Mouse (Mus musculus) forebrain, postnatal 0 days (tissue): ENCODE results near the gene Pla2g6. TPM values are rescaled to one million over a fixed set of nuclear protein-coding genes. Genes with fewer than 3 reads are reported as not detected.

ENCODE experiments used
- ATAC-seq: fragments of 200-750 bp; cut with Nextera tagmentation; 2 replicates; pipeline ENCODE4 v1.8.0; 2017; ENCODE audit warnings: mild to moderate bottlenecking, moderate library complexity
- DNase-seq: peaks from one replicate; pipeline ENCODE4 v3.0.0-alpha.2; 2015
- H3K27ac ChIP-seq: fragments of 300-500 bp; sonication (generic); 2 replicates; pipeline ENCODE4 v1.5.1; 2014; ENCODE audit warnings: low read depth, mild to moderate bottlenecking, antibody characterized with exemption, low read length, moderate library complexity, mixed read lengths
- H3K27me3 ChIP-seq: fragments of 300-500 bp; sonication (generic); 2 replicates; pipeline ENCODE4 v1.6.1; 2014; ENCODE audit warnings: mild to moderate bottlenecking, low read length, mixed read lengths; ENCODE audit not compliant: insufficient read depth
- H3K36me3 ChIP-seq: fragments of 300-500 bp; sonication (generic); 2 replicates; pipeline ENCODE4 v1.6.1; 2014; ENCODE audit warnings: mild to moderate bottlenecking, moderate library complexity; ENCODE audit not compliant: insufficient read depth
- H3K4me1 ChIP-seq: fragments of 300-500 bp; sonication (generic); 2 replicates; pipeline ENCODE4 v1.6.1; 2014; ENCODE audit warnings: antibody characterized with exemption; ENCODE audit not compliant: insufficient read depth
- H3K4me2 ChIP-seq: fragments of 300-500 bp; sonication (generic); 2 replicates; pipeline ENCODE4 v1.6.1; 2014; ENCODE audit warnings: low read depth, mild to moderate bottlenecking, moderate library complexity
- H3K4me3 ChIP-seq: fragments of 300-500 bp; sonication (generic); 2 replicates; pipeline ENCODE4 v1.5.1; 2014; ENCODE audit warnings: low read depth, low read length, mixed read lengths
- H3K9ac ChIP-seq: fragments of 300-500 bp; sonication (generic); 2 replicates; pipeline ENCODE4 v1.6.1; 2014; ENCODE audit warnings: mild to moderate bottlenecking
- H3K9me3 ChIP-seq: fragments of 300-500 bp; sonication (generic); 2 replicates; pipeline ENCODE4 v1.6.1; 2016; ENCODE audit warnings: low read length
- CTCF ChIP-seq: sonication (generic); IDR thresholded peaks from 2 replicates; pipeline ENCODE4 v1.5.1; 2016; ENCODE audit warnings: antibody characterized with exemption, control low read depth, low read depth
- WGBS: fragments of 180-500 bp; shearing (Covaris S2); extraction: QIAGEN DNeasy Blood & Tissue Kit; methylation state at CpG from one replicate; pipeline ENCODE4 v1.1.7; 2014; 5-methylcytosine and 5-hydroxymethylcytosine counted together
- polyA plus RNA-seq: library from polyadenylated mRNA; unstranded; fragments of >200 nt; fragmentation: Nextera tagmentation; extraction: Ambion mirVana; gene quantifications from 2 replicates; pipeline ENCODE4 v1.2.1, GENCODE M21; 2015
- total RNA-seq: library from RNA; depleted of rRNA; stranded (reverse); fragments of >200 nt; gene quantifications from 2 replicates; pipeline ENCODE4 v1.2.3, GENCODE M21; 2014

The Pla2g6 gene
- total and polyA plus RNA-seq, 2 experiments from 2014 or later: 15.2 to 31.1 TPM

DNA sequence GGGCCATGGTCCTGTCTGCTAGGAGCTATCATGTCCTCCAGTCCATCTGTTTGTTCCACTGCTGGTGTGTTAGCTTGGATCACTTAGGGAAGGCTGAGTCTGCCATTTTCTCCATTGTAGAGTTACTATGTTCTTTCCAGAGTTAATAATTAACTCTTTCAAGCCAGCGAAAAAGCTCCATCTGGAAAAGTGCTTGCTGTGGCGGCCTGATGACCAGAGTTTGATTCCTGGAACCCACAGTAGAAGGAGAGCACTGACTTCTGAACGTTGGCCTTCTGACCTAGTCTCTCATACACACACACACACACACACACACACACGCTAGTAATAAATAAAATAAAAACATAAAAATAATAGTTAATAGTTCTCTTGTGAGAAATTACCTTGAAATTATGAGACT is 16.4 kb upstream of the Pla2g6 start:
- no peak for ATAC-seq
- TF ChIP-seq CTCF: no peak

GRCm38 (mm10) chr15:79342641-79343337 is 14.6 kb upstream of the Pla2g6 start:
- DNase-seq (no peak), ATAC-seq (no peak)
- Histone ChIP-seq H3K4me3 (no peak overlapping the region), H3K4me1 (no peaks in the 10 kb centered on the region), H3K27me3 (no peaks in the 10 kb centered on the region), H3K4me2 (no peak overlapping the region), H3K36me3 (no peaks in the 10 kb centered on the region), H3K27ac (no peak overlapping the region), H3K9me3 (no peaks in the 10 kb centered on the region), H3K9ac (no peak overlapping the region)
- no peak for TF ChIP-seq CTCF
- 65% methylated on average over 6 of the region's 6 CpGs for WGBS

More for the DNA sequence above, 16.4 kb upstream of the Pla2g6 start:
- 81% methylated on average over 4 of the region's 4 CpGs for WGBS
- H3K27ac ChIP-seq: no peak overlapping the region
- no peak overlapping the region for H3K4me2 ChIP-seq
- H3K36me3 ChIP-seq: no peaks in the 10 kb centered on the region
- H3K4me3 ChIP-seq: no peak overlapping the region
- no peak overlapping the region for H3K9ac ChIP-seq
- no peaks in the 10 kb centered on the region for H3K4me1 ChIP-seq
- H3K9me3 ChIP-seq: no peaks in the 10 kb centered on the region
- no peak for DNase-seq
- H3K27me3 ChIP-seq: no peaks in the 10 kb centered on the region

GRCm38 (mm10) chr15:79338978-79339377 is 10.8 kb upstream of the Pla2g6 start:
- H3K36me3 ChIP-seq: no peaks in the 10 kb centered on the region
- TF ChIP-seq CTCF: no peak
- WGBS: 71% methylated on average over 5 of the region's 5 CpGs

GRCm38 (mm10) chr15:79335061-79335655 is 7.0 kb upstream of the Pla2g6 start:
- no peak overlapping the region for H3K9ac ChIP-seq
- no peak for TF ChIP-seq CTCF
- H3K4me1 ChIP-seq: no peaks in the 10 kb centered on the region
- H3K9me3 ChIP-seq: no peaks in the 10 kb centered on the region
- H3K4me2 ChIP-seq: no peak overlapping the region
- H3K27ac ChIP-seq: no peak overlapping the region
- 54% methylated on average over 7 of the region's 7 CpGs for WGBS
- no peaks in the 10 kb centered on the region for H3K36me3 ChIP-seq
- H3K4me3 ChIP-seq: no peak overlapping the region
- no peak for ATAC-seq
- H3K27me3 ChIP-seq: no peaks in the 10 kb centered on the region
- DNase-seq: no peak

More at GRCm38 (mm10) chr15:79338978-79339377, 10.8 kb upstream of the Pla2g6 start:
- DNase-seq: no peak
- H3K9me3 ChIP-seq: no peaks in the 10 kb centered on the region
- H3K27ac ChIP-seq: no peak overlapping the region
- no peaks in the 10 kb centered on the region for H3K27me3 ChIP-seq
- H3K9ac ChIP-seq: no peak overlapping the region
- no peak for ATAC-seq
- no peaks in the 10 kb centered on the region for H3K4me1 ChIP-seq
- no peak overlapping the region for H3K4me2 ChIP-seq
- no peak overlapping the region for H3K4me3 ChIP-seq

GRCm38 (mm10) chr15:79333409-79333808 is 5.2 kb upstream of the Pla2g6 start:
- ATAC-seq (no peak), DNase-seq (no peak)
- whole genome bisulfite sequencing: 72% methylated on average over 4 of the region's 4 CpGs
- Histone ChIP-seq H3K9me3 (no peaks in the 10 kb centered on the region), H3K4me3 (no peak overlapping the region), H3K9ac (no peak overlapping the region), H3K4me2 (no peak overlapping the region), H3K36me3 (no peaks in the 10 kb centered on the region), H3K4me1 (0 out of 2 replicates have a peak, but pooled peaks cover 2% of the 10 kb centered on the region), H3K27me3 (no peaks in the 10 kb centered on the region), H3K27ac (no peak overlapping the region)
- TF ChIP-seq CTCF: no peak

DNA sequence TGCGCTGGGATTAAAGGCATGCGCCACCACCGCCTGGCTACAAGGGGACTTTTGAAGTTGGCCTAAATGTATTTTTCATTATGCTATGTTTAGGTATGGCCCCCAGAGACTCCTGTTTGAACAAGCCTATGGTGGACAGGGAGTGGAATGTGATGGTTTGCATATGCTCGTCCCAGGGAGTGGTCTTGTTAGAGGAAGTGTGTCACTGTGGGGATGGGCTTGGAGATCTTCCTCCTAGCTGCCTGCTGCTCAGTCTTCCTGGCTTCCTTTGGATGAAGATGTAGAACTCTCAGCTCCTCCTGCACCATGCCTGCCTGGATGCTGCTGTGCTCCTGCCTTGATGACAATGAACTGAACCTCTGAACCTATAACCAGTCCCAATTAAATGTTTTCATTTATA is 2.3 kb upstream of the Pla2g6 start:
- ATAC-seq: no peak
- peaks cover 13% of the 10 kb centered on the region; the same call in 1 of the 2 replicates for H3K4me1 ChIP-seq

GRCm38 (mm10) chr15:79329979-79330363 is 1.8 kb upstream of the Pla2g6 start:
- H3K36me3 ChIP-seq: no peaks in the 10 kb centered on the region
- H3K27ac ChIP-seq: no peak overlapping the region
- no peak for TF ChIP-seq CTCF
- no peak overlapping the region for H3K4me3 ChIP-seq
- no peak overlapping the region for H3K4me2 ChIP-seq
- H3K27me3 ChIP-seq: no peaks in the 10 kb centered on the region
- ATAC-seq (no peak), DNase-seq (no peak)
- peaks cover 13% of the 10 kb centered on the region; the same call in 1 of the 2 replicates for H3K4me1 ChIP-seq
- no peak overlapping the region for H3K9ac ChIP-seq
- WGBS: 80% methylated on average over 6 of the region's 6 CpGs
- no peaks in the 10 kb centered on the region for H3K9me3 ChIP-seq

More for the DNA sequence above, 2.3 kb upstream of the Pla2g6 start:
- no peak for TF ChIP-seq CTCF
- no peak overlapping the region for H3K4me3 ChIP-seq
- no peak overlapping the region for H3K9ac ChIP-seq
- no peak overlapping the region for H3K4me2 ChIP-seq
- H3K36me3 ChIP-seq: no peaks in the 10 kb centered on the region
- no peaks in the 10 kb centered on the region for H3K27me3 ChIP-seq
- no peaks in the 10 kb centered on the region for H3K9me3 ChIP-seq
- DNase-seq: no peak
- no peak overlapping the region for H3K27ac ChIP-seq
- 75% methylated on average over 4 of the region's 4 CpGs for WGBS
